Comparison of ENCODE assay signal across 25 mouse cellular contexts in the genomic region with DNA sequence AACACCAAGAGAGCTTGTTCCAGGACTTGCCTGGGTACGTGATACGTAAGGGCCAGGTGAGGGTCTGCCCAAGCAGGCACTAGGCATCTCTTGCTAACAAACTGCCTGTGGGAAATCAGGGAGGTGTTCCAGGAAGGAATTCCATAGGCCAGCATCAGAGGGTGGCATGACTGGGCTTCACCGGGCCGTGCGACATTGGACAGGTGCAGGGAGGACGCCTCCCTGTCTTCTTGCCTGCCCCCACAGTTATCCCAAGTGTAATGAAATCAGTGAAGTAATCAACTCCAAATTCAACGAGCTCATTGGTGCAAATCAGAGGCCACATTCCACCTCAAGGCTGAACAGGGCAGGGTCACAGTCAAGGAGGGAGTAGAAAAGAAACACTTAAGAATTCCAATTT. TPM values are rescaled to one million over a fixed set of nuclear protein-coding genes. Genes with fewer than 3 reads are reported as not detected.
DNase-seq lines count a peak whose midpoint lies in the region; ATAC-seq and TF ChIP-seq lines count a peak whose summit lies in the region.
"Had no signal": no experiment of that assay in that cellular context is flagged by ENCODE, and none has a peak within 500 bp of the region (broad histone marks: within the 10 kb centered on the region; RNA-seq: fewer than 3 reads in every experiment).

No protein-coding gene starts in this region.

- H3K79me2 ChIP-seq in heart, adult 2 months (replicated peaks; ENCODE audit: control insufficient read depth, insufficient read depth, low read length), result no peaks in the 10 kb centered on the region

- H3K27ac ChIP-seq in heart, adult 2 months, result peak overlapping the region; percentile 81
- H3K27ac ChIP-seq in heart, embryonic 15.5 days, result peak overlapping the region; percentile 89
- H3K27ac ChIP-seq in kidney, embryonic 14.5 days (ENCODE audit: low read depth, low read length), result peak overlapping the region; percentile 37; the same call in 1 of the 2 replicates
- no peak overlapping the region for H3K27ac ChIP-seq in midbrain, embryonic 11.5 days (ENCODE audit: low read depth, low read length)
- H3K27ac ChIP-seq: embryonic facial prominence, embryonic 15.5 days; hindbrain, postnatal 0 days; limb, embryonic 13.5 days; liver, embryonic 12.5 days; midbrain, embryonic 13.5 days had no signal

- ATAC-seq in heart, embryonic 15.5 days (replicated peaks; ENCODE audit: insufficient number of reproducible peaks, insufficient read depth, low FRiP score, low read depth), result no peak
- ATAC-seq in kidney, embryonic 14.5 days (ENCODE audit: low FRiP score, low TSS enrichment), result peak; percentile 71; the same call in 1 of the 2 replicates
- no peak for ATAC-seq in midbrain, embryonic 11.5 days (ENCODE audit: low FRiP score)
- ATAC-seq: CD4-positive, CD25-positive, alpha-beta regulatory T cell, adult 4 months; forebrain, embryonic 16.5 days; hindbrain, postnatal 0 days; intestine, embryonic 16.5 days; liver, embryonic 12.5 days; midbrain, embryonic 13.5 days had no signal

- intact Hi-C loops in heart, adult 2 months (cut with DNase I), result no loop called here
- intact Hi-C loops in heart, postnatal 10 days (cut with DNase I), result loop anchor here (2.0 to 5.0 kb wide), 3 partner anchors 46 to 204 kb away; no protein-coding TSS in a partner anchor

- peak overlapping the region; percentile 12; the same call in 1 of the 2 replicates for H3K4me2 ChIP-seq in heart, embryonic 15.5 days
- H3K4me2 ChIP-seq in kidney, embryonic 14.5 days (replicated peaks; ENCODE audit: low read depth, low read length), result no peak overlapping the region
- H3K4me2 ChIP-seq in midbrain, embryonic 11.5 days, result no peak overlapping the region
- H3K4me2 ChIP-seq: embryonic facial prominence, embryonic 15.5 days; limb, embryonic 13.5 days; liver, embryonic 12.5 days; midbrain, embryonic 13.5 days had no signal

- no peak overlapping the region for H3K4me3 ChIP-seq in heart, adult 2 months
- H3K4me3 ChIP-seq in heart, embryonic 15.5 days, result no peak overlapping the region
- H3K4me3 ChIP-seq in kidney, embryonic 14.5 days (ENCODE audit: low read length), result no peak overlapping the region
- H3K4me3 ChIP-seq in midbrain, embryonic 11.5 days (ENCODE audit: low read depth, low read length), result no peak overlapping the region
- H3K4me3 ChIP-seq: embryonic facial prominence, embryonic 15.5 days; layer of hippocampus, adult 2 months; limb, embryonic 13.5 days; liver, embryonic 12.5 days; midbrain, embryonic 13.5 days had no signal

- WGBS in heart, adult 2 months, result 84% methylated on average over 7 of the region's 7 CpGs
- 74% methylated on average over 7 of the region's 7 CpGs for WGBS in heart, embryonic 15.5 days
- WGBS in kidney, embryonic 14.5 days, result 38% methylated on average over 7 of the region's 7 CpGs
- 89% methylated on average over 7 of the region's 7 CpGs for WGBS in midbrain, embryonic 11.5 days

- no peak for TF ChIP-seq CTCF in heart, adult 2 months (IDR thresholded peaks at IDR 0.05)

- H3K27me3 ChIP-seq in heart, adult 2 months (ENCODE audit: control insufficient read depth, insufficient read depth, low read length), result no peaks in the 10 kb centered on the region
- no peaks in the 10 kb centered on the region for H3K27me3 ChIP-seq in heart, embryonic 15.5 days
- H3K27me3 ChIP-seq in kidney, embryonic 14.5 days (ENCODE audit: control insufficient read depth, insufficient read depth, low read length), result no peaks in the 10 kb centered on the region
- no peaks in the 10 kb centered on the region for H3K27me3 ChIP-seq in midbrain, embryonic 11.5 days (ENCODE audit: control insufficient read depth, insufficient read depth, low read length)
- H3K27me3 ChIP-seq: embryonic facial prominence, embryonic 15.5 days; limb, embryonic 13.5 days; liver, embryonic 12.5 days; midbrain, embryonic 13.5 days had no signal

- H3K4me1 ChIP-seq in heart, adult 2 months (ENCODE audit: control insufficient read depth, insufficient read depth, low read length), result peaks cover 5% of the 10 kb centered on the region
- H3K4me1 ChIP-seq in heart, embryonic 15.5 days (replicated peaks), result peaks cover 52% of the 10 kb centered on the region
- peaks cover 25% of the 10 kb centered on the region for H3K4me1 ChIP-seq in kidney, embryonic 14.5 days (ENCODE audit: control insufficient read depth, insufficient read depth, low read length)
- H3K4me1 ChIP-seq in midbrain, embryonic 11.5 days (ENCODE audit: control insufficient read depth, insufficient read depth, low read length), result peaks cover 3% of the 10 kb centered on the region; the same call in 1 of the 2 replicates
- H3K4me1 ChIP-seq: liver, embryonic 12.5 days; midbrain, embryonic 13.5 days had no signal

- no peak for TF ChIP-seq POLR2A in heart, adult 2 months (IDR thresholded peaks at IDR 0.05; ENCODE audit: insufficient read depth, low read depth, low read length)

- no peak for DNase-seq in heart, adult 2 months
- DNase-seq in heart, postnatal 10 days, result no peak
- no peak for DNase-seq in heart, adult 8-10 months (ENCODE audit: low spot score)
- no peak for DNase-seq in kidney, adult 9 months
- DNase-seq in kidney, postnatal 4 days, result peak; percentile 41 to 66
- DNase-seq in midbrain, embryonic 11.5 days (ENCODE audit: low spot score, missing footprints), result no peak
- DNase-seq: adrenal gland, postnatal 36 days; cerebellum, adult 9-10 months; gastrocnemius, postnatal 25 days; lung, adult 18-20 months; lung, postnatal 10 days; retina, postnatal 1 day; right cerebral cortex, postnatal 25 days; spleen, adult 18-20 months had no signal

- no peaks in the 10 kb centered on the region for H3K9me3 ChIP-seq in heart, embryonic 15.5 days (replicated peaks)
- no peaks in the 10 kb centered on the region for H3K9me3 ChIP-seq in kidney, embryonic 14.5 days (ENCODE audit: control insufficient read depth, low read length)
- peaks cover 4% of the 10 kb centered on the region; the same call in 1 of the 2 replicates for H3K9me3 ChIP-seq in midbrain, embryonic 11.5 days (ENCODE audit: control insufficient read depth, low read length)
- H3K9me3 ChIP-seq: embryonic facial prominence, embryonic 15.5 days; liver, embryonic 12.5 days had no signal

- H3K36me3 ChIP-seq in heart, adult 2 months (ENCODE audit: control insufficient read depth, insufficient read depth, low read length), result no peaks in the 10 kb centered on the region
- no peaks in the 10 kb centered on the region for H3K36me3 ChIP-seq in heart, embryonic 15.5 days
- no peaks in the 10 kb centered on the region for H3K36me3 ChIP-seq in kidney, embryonic 14.5 days (ENCODE audit: control insufficient read depth, insufficient read depth, low read length)
- H3K36me3 ChIP-seq in midbrain, embryonic 11.5 days (ENCODE audit: control insufficient read depth, insufficient read depth, low read length), result no peaks in the 10 kb centered on the region
- H3K36me3 ChIP-seq: embryonic facial prominence, embryonic 15.5 days; limb, embryonic 13.5 days; liver, embryonic 12.5 days had no signal

- TF ChIP-seq EP300 in heart, adult 2 months (IDR thresholded peaks at IDR 0.05; ENCODE audit: insufficient read depth, low read depth, low read length), result no peak

- peak overlapping the region; percentile 37; the same call in 1 of the 2 replicates for H3K9ac ChIP-seq in heart, adult 2 months (ENCODE audit: low read depth, low read length)
- no peak overlapping the region for H3K9ac ChIP-seq in heart, embryonic 15.5 days
- H3K9ac ChIP-seq in kidney, embryonic 14.5 days (ENCODE audit: low read depth, low read length), result no peak overlapping the region
- no peak overlapping the region for H3K9ac ChIP-seq in midbrain, embryonic 11.5 days (ENCODE audit: low read length)
- H3K9ac ChIP-seq: embryonic facial prominence, embryonic 15.5 days; limb, embryonic 13.5 days; liver, embryonic 12.5 days; midbrain, embryonic 13.5 days had no signal

RNA-seq across cellular contexts. Expression of a gene that starts 11.6 kb away (rescaled TPM):
- total RNA-seq in heart, adult 2 months (2021), result 10 to 100 TPM; 27.8 to 28.9 TPM
- polyA plus RNA-seq in heart, adult 2 months (2012; rRNA removed), result 31.3 and 44.4 TPM in 2 replicates
- 10 to 100 TPM; 46.0 to 59.9 TPM for total RNA-seq in heart, postnatal 10 days (2021)
- 90.2 and 101 TPM in 2 replicates for polyA plus RNA-seq in heart, embryonic 15.5 days (2015; fragmentation: Nextera tagmentation; extraction: Ambion mirVana)
- total RNA-seq in heart, adult 8-10 months (2022), result 10 to 100 TPM; 36.0 to 52.1 (median 41.2) TPM
- 36.4 and 44.7 TPM in 2 replicates for polyA plus RNA-seq in kidney, embryonic 14.5 days (2014; fragmentation: Nextera tagmentation; extraction: Ambion mirVana)
- 27.0 and 29.0 TPM in 2 replicates for polyA plus RNA-seq in midbrain, embryonic 11.5 days (2014; fragmentation: Nextera tagmentation; extraction: Ambion mirVana)

Comparison
In these comparisons a context has a peak if more than half of its experiments do, and no peak if none do; other contexts are left out.
1. DNase-seq: peak in kidney, postnatal 4 days (2 of 2); none in heart, adult 2 months (0 of 2), heart, postnatal 10 days (0 of 2), heart, adult 8-10 months (single experiment), kidney, adult 9 months (single experiment) and midbrain, embryonic 11.5 days (single experiment).